Mouse (Mus musculus) adrenal gland, adult 2 months (tissue): ENCODE results near the gene C730034F03Rik. TPM values are rescaled to one million over a fixed set of nuclear protein-coding genes. Genes with fewer than 3 reads are reported as not detected.
"Not testable (repeated sequence)": the region's sequence is repeated elsewhere in the genome, so short reads cannot be mapped to it uniquely, and the experiment has no call there.

ENCODE experiments used
- DNase-seq: peaks from one replicate; pipeline ENCODE4 v3.0.0; 2021
- long read RNA-seq: library from polyadenylated mRNA; stranded (forward); transcript quantifications from one replicate; pipeline ENCODE4 v2.0.0, GENCODE M21; 2021
- polyA plus RNA-seq: library from polyadenylated mRNA; depleted of rRNA; stranded (reverse); fragments of >200 nt; gene quantifications from 2 replicates; pipeline ENCODE4 v1.2.3, GENCODE M21; 2012; rRNA removed
- total RNA-seq, 2 experiments: library from RNA; stranded (reverse); gene quantifications; 2 replicates each; pipeline ENCODE4 v1.2.3; 2021

The C730034F03Rik gene
- total RNA-seq (1 to 10 TPM in 1 of 2 experiments, under 1 TPM in 1; 0.95 to 2.3 TPM), polyA plus RNA-seq (0.29 and 0.52 TPM in 2 replicates)
- long read RNA-seq, partial matches to known transcripts = 0 of 1 reads
- long read RNA-seq, other reads (novel, unspliced or antisense) = 1 of 1 reads

GRCm38 (mm10) chr15:89429352-89430221 is at the start of gene C730034F03Rik, which contains the start of the genes Gm44502 and Chkb:
C730034F03Rik (plus strand) TSS chr15:89429589.
Gm44502 (minus strand) TSS chr15:89429696.
Chkb (minus strand) TSS chr15:89429908.
- peak; percentile 95 for DNase-seq

- no peak for DNase-seq
These were observed 44.8 kb upstream of the C730034F03Rik start, which contains the start of gene Klhdc7b for GRCm38 (mm10) chr15:89384617-89385016. Klhdc7b (plus strand) TSS chr15:89384917.

- DNase-seq = no peak
These were observed 42.3 kb upstream of the C730034F03Rik start for GRCm38 (mm10) chr15:89387127-89387526.

- no peak for DNase-seq
These were observed 39.3 kb upstream of the C730034F03Rik start for GRCm38 (mm10) chr15:89390081-89390480.

- DNase-seq = no peak
These were observed 32.5 kb upstream of the C730034F03Rik start for GRCm38 (mm10) chr15:89396883-89397282.

GRCm38 (mm10) chr15:89398146-89398545 is 31.2 kb upstream of the C730034F03Rik start:
- no peak for DNase-seq

- no peak for DNase-seq
These were observed 29.7 kb upstream of the C730034F03Rik start for GRCm38 (mm10) chr15:89399716-89400115.

- DNase-seq = no peak
These were observed 26.9 kb upstream of the C730034F03Rik start for GRCm38 (mm10) chr15:89402471-89402870.

GRCm38 (mm10) chr15:89404831-89405623 is 24.4 kb upstream of the C730034F03Rik start:
- DNase-seq = no peak

- DNase-seq = no peak
These were observed 22.7 kb upstream of the C730034F03Rik start for GRCm38 (mm10) chr15:89406691-89407090.

- DNase-seq = no peak
These were observed 19.3 kb upstream of the C730034F03Rik start, which contains the start of gene Syce3 for GRCm38 (mm10) chr15:89410118-89410517. Syce3 (minus strand) TSS chr15:89410503.

- DNase-seq = no peak
These were observed 14.1 kb upstream of the C730034F03Rik start for GRCm38 (mm10) chr15:89415282-89415681.

- no peak for DNase-seq
These were observed 7.5 kb upstream of the C730034F03Rik start for GRCm38 (mm10) chr15:89421938-89422337.

- DNase-seq = no peak
These were observed 4.8 kb upstream of the C730034F03Rik start for GRCm38 (mm10) chr15:89424621-89425020.

- peak; percentile 52 for DNase-seq
These were observed 3.7 kb upstream of the C730034F03Rik start, which contains the start of gene Cpt1b for GRCm38 (mm10) chr15:89425711-89426121. Cpt1b (minus strand) TSS chr15:89425863.

- DNase-seq = no peak
These were observed 2.7 kb upstream of the C730034F03Rik start for GRCm38 (mm10) chr15:89426716-89427115.

- DNase-seq = no peak
These were observed 1.1 kb upstream of the C730034F03Rik start for GRCm38 (mm10) chr15:89428136-89428790.

GRCm38 (mm10) chr15:89428821-89429351 is 503 bp upstream of the C730034F03Rik start:
- DNase-seq = no peak

- no peak for DNase-seq
These were observed 952 bp downstream of the C730034F03Rik start for GRCm38 (mm10) chr15:89430341-89430740.

GRCm38 (mm10) chr15:89430771-89431170 is 1.4 kb downstream of the C730034F03Rik start:
- not testable (repeated sequence) for DNase-seq

- DNase-seq = no peak
These were observed 1.9 kb downstream of the C730034F03Rik start for GRCm38 (mm10) chr15:89431271-89431670.
